Mouse (Mus musculus) spleen, adult 18-20 months (tissue): Measurements from ENCODE around the gene Cdkn2c.

ENCODE experiments used
- DNase-seq, 2 experiments: peaks; one replicate each; pipeline ENCODE4 v3.0.0; 2022; ENCODE audit warnings: mixed read lengths in 2 of 2

Gene Cdkn2c

DNA sequence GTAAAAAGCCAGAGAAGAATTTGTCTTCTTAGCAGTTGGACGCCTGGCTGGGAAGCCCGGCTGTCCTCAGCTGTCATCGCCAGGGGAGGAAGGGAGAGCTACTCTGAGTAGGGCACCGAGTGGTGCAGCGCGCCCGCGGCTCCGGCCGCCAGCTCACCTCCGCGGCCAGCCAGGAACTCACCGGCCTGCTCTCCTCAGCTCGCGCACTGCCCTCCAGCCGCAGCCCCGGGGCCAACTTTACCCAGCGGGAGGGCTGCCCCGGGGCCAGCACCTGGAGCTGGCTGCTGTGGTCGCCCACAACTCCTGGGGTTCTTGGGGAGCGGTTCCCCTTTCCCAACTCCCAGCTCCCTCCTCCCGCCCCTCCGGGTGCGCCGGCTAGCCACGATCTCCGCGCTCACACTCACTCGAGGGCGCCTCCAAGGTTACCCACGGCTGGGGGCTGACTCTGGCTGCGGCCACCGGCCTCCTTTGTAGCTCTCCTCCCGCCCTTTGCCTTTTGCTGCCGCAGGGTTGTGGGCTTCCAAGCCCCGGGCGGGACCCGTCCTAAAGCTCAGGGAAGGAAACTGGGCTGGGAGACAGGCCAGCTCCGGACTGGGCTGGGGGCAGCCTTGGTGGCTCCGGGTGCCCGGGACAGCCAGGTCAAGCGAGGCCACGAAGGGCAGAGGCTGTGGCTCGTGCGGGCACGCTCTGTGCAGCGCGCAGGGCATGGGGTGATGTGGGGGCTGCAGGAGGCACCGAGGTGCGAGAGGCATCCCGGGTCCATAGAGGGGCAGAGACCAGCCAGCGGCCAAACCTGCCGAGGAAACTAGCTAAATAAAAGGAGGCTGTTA, 9.8 kb downstream of the Cdkn2c start:
- peak; percentile 20 to 55 for DNase-seq

DNA sequence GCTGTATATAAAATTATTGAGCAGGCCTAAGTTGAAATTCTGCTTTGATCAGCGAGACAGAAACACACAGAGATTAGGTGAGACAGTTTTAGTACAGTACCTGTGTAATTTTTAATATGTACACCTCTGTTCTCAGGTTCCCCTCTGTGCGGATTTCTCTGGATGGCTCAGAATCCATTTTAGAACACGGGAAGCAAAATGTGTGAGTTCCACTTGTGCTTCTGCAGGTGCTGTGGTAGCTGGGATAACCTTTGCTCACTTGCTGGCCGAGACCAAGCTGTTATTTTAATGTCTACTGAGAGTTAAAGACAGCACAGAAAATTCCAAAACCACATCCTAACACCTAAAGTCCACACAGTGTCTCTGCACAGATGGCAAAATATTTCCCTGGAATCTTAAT, 10.7 kb downstream of the Cdkn2c start:
- no peak for DNase-seq

- DNase-seq = no peak
Observed at GRCm38 (mm10) chr4:109655738-109656137, 11.3 kb downstream of the Cdkn2c start.

DNA sequence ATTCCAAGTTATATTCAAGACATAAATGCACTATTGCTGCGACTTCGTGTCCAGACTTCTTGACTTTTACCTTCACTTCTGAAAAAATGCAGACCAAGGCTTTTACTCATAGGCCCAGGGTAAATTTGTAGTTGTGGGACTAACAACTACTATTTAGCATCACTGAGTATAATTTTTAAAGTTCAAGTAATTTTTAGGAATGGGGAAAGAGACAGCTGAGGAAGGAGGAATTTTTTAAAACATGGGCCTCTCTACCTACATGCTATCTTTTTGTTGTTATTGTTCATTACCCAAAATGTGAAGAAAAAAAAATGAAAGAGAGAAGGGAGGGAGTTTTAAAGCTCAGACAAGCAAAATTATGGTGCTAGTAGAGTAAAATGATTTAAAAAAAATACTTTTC, 12.3 kb downstream of the Cdkn2c start:
- no peak for DNase-seq

GRCm38 (mm10) chr4:109653251-109653650, 13.7 kb downstream of the Cdkn2c start:
- DNase-seq = no peak

GRCm38 (mm10) chr4:109649331-109649730, 17.7 kb downstream of the Cdkn2c start:
- no peak for DNase-seq

DNA sequence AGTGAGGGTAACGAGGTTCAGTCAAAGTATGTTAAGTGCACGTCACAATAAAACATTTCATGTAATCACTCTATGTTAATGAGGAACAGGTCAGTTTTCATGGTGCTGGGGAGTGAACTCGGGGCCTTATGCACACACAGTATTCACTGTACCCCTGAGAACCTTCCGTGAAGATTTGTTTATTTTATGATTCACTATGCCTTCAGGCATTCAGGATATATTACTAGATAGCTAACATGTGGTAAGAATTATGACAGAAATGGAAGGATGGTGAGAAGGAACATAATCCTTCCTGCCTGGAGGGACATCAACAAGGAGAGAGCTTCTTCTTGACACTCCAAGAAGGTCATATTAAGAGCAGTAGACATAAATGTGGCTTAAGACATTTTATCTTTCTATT, 19.7 kb downstream of the Cdkn2c start:
- no peak for DNase-seq

- no peak for DNase-seq
Observed at GRCm38 (mm10) chr4:109641451-109641850, 25.5 kb downstream of the Cdkn2c start.

- DNase-seq = no peak
Observed at GRCm38 (mm10) chr4:109640141-109640540, 26.8 kb downstream of the Cdkn2c start.

DNA sequence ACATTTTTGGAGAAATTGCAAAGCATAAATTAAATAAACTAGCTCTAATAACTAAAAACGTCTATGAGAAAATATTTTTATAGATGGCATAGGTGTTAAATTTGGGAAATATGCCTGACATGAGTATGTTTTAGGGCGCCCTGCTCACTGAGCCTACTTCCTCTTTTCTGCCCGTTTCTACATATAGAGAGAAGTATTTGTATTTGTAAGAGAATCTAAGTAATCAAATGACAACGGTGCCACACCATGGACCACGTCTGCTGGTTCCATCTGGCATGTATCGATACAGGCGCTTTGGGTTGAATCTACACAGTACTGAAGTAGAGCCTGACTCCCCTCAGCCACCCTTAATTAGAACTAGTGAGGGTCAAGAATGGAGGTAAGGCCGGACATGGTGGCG, 27.6 kb downstream of the Cdkn2c start:
- no peak for DNase-seq

- no peak for DNase-seq
Observed at GRCm38 (mm10) chr4:109634971-109635370, 32.0 kb downstream of the Cdkn2c start.

GRCm38 (mm10) chr4:109631029-109631428, 36.0 kb downstream of the Cdkn2c start:
- no peak for DNase-seq

DNA sequence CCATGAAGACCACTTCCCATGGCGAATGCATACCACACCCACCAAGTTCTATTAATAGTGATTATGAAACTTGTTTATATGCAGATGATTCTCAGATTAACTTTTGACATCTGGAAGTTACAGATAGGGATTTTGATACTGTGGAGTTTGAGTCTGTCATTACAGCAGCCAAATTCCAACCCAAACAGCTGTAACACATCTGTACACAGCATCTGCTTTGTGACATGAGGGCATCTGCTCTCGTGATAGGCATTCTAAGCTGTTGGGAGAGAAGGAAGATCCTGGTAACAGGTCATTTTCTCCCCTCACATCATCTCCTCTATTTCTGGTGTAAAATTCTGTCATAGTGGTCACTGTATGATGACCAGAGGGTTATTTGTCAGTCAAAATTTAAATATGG, 36.8 kb downstream of the Cdkn2c start:
- DNase-seq = no peak

DNA sequence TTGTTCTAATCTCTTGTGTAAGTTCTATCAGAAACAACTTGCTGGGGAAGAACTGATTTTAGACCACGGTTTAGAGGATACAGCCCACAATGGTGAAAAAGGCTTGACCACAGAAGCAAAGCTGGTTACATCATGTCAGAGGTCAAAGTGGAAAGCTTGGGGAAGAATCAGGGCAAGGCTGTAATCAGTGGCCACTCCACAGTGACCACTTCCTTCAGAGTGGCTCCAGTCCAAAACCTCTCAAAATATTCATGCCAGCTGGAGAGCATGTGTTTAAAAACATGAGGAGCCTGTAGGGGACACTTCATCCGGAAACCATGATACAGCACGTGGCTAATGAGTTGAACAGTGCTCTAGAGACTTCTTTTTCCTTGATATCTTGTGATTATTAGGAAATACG, 54.4 kb downstream of the Cdkn2c start:
- DNase-seq = no peak
